Mouse (Mus musculus): ENCODE results near the gene Gm21800. TPM values are rescaled to one million over a fixed set of nuclear protein-coding genes. Genes with fewer than 3 reads are reported as not detected.
"Not testable (repeated sequence)": the region's sequence is repeated elsewhere in the genome, so short reads cannot be mapped to it uniquely, and the experiment has no call there.

Gm21800 gene
- not detected in 2 replicates for polyA plus RNA-seq (2014; fragmentation: Nextera tagmentation; extraction: Ambion mirVana)

DNA sequence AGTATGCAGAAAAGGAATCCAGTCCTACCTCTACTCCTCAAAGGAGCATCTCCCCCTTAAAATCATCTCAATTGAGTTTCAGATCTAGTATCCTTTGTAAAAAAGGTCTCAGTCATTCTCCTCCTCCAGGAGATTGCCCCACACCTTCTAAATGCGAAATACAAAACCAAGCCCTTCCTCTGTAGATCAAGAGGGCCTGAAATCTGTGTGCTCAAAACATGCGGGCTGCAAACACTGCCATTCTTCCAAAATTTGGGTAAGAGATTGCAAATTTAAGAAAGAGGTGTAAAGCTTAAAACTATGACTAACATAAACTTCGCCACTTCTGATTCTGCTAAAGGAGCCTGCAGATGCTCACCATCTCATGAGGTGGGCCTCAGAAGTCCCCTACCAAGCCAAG lies at the start of gene Gm21800:
Gene Gm21800, plus strand, starts transcription at position 301 of the 400 bp plus-strand sequence.
- H3K9me3 ChIP-seq (ENCODE audit: control insufficient read depth, low read length); H3K4me3 ChIP-seq (ENCODE audit: low read depth, low read length); H3K4me2 ChIP-seq (ENCODE audit: low read depth); H3K9ac ChIP-seq (ENCODE audit: low read length); H3K36me3 ChIP-seq (ENCODE audit: control insufficient read depth, insufficient read depth, low read length); DNase-seq (ENCODE audit: low spot score); H3K27me3 ChIP-seq (ENCODE audit: control insufficient read depth, insufficient read depth, low read length); H3K4me1 ChIP-seq (ENCODE audit: control insufficient read depth, insufficient read depth, low read length); H3K27ac ChIP-seq (ENCODE audit: low read depth, low read length); ATAC-seq (ENCODE audit: insufficient read depth, low FRiP score, low TSS enrichment): not testable (repeated sequence)
- WGBS: 71% methylated on average over 1 of the region's 3 CpGs

Data from neural tube, embryonic 11.5 days (tissue).